Mouse (Mus musculus) heart, postnatal 0 days (tissue): ENCODE measurements around the gene Tapbp. TPM values are rescaled to one million over a fixed set of nuclear protein-coding genes. Genes with fewer than 3 reads are reported as not detected.

ENCODE experiments used
- ATAC-seq: fragments of 200-750 bp; cut with Nextera tagmentation; 2 replicates; pipeline ENCODE4 v1.8.0; 2017; ENCODE audit warnings: low read depth, moderate number of reproducible peaks, moderate library complexity; ENCODE audit not compliant: insufficient read depth
- DNase-seq: peaks from one replicate; pipeline ENCODE4 v3.0.0-alpha.2; 2016; ENCODE audit warnings: low spot score
- H3K27ac ChIP-seq: fragments of 300-500 bp; sonication (generic); 2 replicates; pipeline ENCODE4 v1.5.1; 2014; ENCODE audit warnings: low read depth, mild to moderate bottlenecking
- H3K27me3 ChIP-seq: fragments of 300-500 bp; sonication (generic); 2 replicates; pipeline ENCODE4 v1.6.1; 2014; ENCODE audit warnings: low read length, mixed read lengths; ENCODE audit not compliant: control insufficient read depth, insufficient read depth
- H3K36me3 ChIP-seq: fragments of 300-500 bp; sonication (generic); replicated peaks from 2 replicates; pipeline ENCODE4 v1.6.1; 2014; ENCODE audit warnings: low read length, mixed read lengths; ENCODE audit not compliant: control insufficient read depth, insufficient read depth
- H3K4me1 ChIP-seq: fragments of 300-500 bp; sonication (generic); 2 replicates; pipeline ENCODE4 v1.6.1; 2014; ENCODE audit warnings: antibody characterized with exemption; ENCODE audit not compliant: control insufficient read depth, insufficient read depth
- H3K4me2 ChIP-seq: fragments of 300-500 bp; sonication (generic); 2 replicates; pipeline ENCODE4 v1.6.1; 2014; ENCODE audit warnings: low read depth, mild to moderate bottlenecking, low read length, moderate library complexity
- H3K4me3 ChIP-seq: fragments of 300-500 bp; sonication (generic); 2 replicates; pipeline ENCODE4 v1.5.1; 2014; ENCODE audit warnings: low read depth, low read length
- H3K9ac ChIP-seq: fragments of 300-500 bp; sonication (generic); replicated peaks from 2 replicates; pipeline ENCODE4 v1.6.1; 2014; ENCODE audit warnings: low read depth, low read length, mixed read lengths
- H3K9me3 ChIP-seq: fragments of 300-500 bp; sonication (generic); replicated peaks from 2 replicates; pipeline ENCODE4 v1.6.1; 2016; ENCODE audit warnings: low read length; ENCODE audit not compliant: control insufficient read depth
- CTCF ChIP-seq: IDR thresholded peaks from 2 replicates; pipeline ENCODE4 v1.5.1; 2016; ENCODE audit warnings: antibody characterized with exemption, control low read depth, low read depth
- EP300 ChIP-seq: IDR thresholded peaks from 2 replicates; pipeline ENCODE4 v1.6.1; 2016; ENCODE audit warnings: antibody characterized with exemption, low read depth
- WGBS: fragments of 180-500 bp; shearing (Covaris S2); extraction: QIAGEN DNeasy Blood & Tissue Kit; methylation state at CpG from one replicate; pipeline ENCODE4 v1.1.7; 2014; 5-methylcytosine and 5-hydroxymethylcytosine counted together
- polyA plus RNA-seq: library from polyadenylated mRNA; unstranded; fragments of >200 nt; fragmentation: Nextera tagmentation; extraction: Ambion mirVana; gene quantifications from 2 replicates; pipeline ENCODE4 v1.2.1, GENCODE M21; 2015
- total RNA-seq: library from RNA; depleted of rRNA; stranded (reverse); fragments of >200 nt; gene quantifications from 2 replicates; pipeline ENCODE4 v1.2.3, GENCODE M21; 2014; ENCODE audit warnings: low replicate concordance

The Tapbp gene
- total and polyA plus RNA-seq, 2 experiments from 2014 or later: 51.3 to 84.1 TPM

DNA sequence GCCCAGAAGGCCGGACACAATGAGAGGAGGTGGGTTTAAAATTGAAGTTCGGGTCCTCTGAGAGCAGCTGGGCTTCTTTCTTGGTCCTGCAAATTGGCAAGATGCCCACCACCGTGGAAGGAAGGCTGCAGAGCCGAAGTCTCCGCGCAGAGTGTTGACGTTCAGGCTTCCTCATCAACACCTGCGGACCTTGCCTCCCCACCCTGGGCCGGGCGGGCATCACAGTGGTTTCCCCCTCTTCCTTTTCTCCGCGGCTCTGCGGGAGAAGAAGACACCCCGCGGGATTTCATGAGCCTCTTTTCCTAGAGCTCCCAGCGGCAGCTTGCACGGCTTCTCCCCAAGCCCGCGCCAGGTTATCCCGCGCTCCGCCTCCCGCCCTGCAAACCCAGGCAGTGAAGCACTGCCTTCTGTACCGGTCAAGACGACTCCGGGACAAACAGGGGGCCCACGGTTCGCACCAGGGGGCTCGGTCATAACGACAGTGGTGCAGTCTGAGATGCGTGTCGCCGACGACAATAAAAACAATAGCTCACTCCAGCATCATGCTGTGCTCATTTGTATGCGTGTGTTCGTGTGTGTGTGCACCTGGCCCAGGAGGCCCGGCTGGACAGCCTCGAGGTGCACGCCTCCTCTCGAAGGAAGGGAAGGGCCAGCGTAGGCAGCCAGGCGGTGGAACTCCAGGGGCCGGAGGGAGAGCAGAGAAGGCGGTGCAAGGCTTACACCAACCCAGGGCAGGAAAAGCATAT lies 7.2 kb upstream of the Tapbp start:
- Histone ChIP-seq H3K36me3 (peaks cover 28% of the 10 kb centered on the region), H3K9me3 (no peaks in the 10 kb centered on the region), H3K27me3 (no peaks in the 10 kb centered on the region), H3K27ac (peak overlapping the region; percentile 96), H3K4me3 (peak overlapping the region; percentile 93), H3K4me1 (peaks cover 8% of the 10 kb centered on the region), H3K4me2 (peak overlapping the region; percentile 83), H3K9ac (peak overlapping the region; percentile 58)
- ATAC-seq (peak; percentile 18), DNase-seq (no peak)
- TF ChIP-seq EP300 (no peak), CTCF (no peak)
- 1% methylated on average over 42 of the region's 44 CpGs for WGBS

DNA sequence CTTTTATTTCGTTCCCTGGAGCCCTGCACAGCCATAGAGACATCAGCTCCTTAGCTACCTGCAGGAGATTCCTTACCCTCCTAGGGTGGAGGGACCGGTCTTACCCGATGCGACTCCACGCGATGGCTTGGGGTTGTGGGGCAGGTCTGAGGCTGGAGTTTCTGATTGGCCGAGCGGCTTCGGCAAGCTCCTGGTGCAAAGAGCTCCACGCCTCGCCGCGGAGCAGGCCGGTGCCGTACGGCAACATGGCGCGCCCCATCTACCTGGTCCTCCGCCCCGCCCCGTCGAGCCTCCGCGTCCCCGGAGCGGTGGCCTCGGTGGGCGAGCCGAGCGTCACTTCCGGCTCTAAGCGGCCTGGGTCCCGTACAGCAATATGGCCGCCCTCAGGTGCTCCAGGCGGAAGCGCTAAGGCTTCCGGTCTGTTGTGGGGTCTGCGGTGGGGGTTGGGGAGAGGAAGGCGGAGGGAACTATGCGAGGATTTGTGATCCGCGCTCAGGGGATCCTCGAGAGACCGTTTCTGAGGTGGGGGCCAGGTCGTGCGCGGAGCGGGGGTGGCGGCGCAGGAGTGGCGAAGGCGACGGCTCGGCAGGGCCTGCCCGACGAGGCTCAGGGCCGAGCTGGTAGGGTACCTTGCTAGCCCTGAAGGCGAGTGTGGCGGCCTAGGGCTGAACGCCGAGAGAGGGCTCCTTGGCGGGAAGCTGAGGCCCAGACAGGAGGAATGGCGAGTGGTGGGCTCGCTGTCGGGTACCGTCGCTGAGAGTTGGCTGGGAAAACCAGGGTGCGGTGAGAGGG lies 6.4 kb upstream of the Tapbp start, which contains the start of gene Daxx:
TSS of gene Daxx (plus strand) at position 338 of the 792 bp plus-strand sequence.
- Histone ChIP-seq H3K27me3 (no peaks in the 10 kb centered on the region), H3K4me1 (peaks cover 8% of the 10 kb centered on the region), H3K4me3 (peak within 1 kb of the TSS; percentile 93), H3K36me3 (peaks cover 35% of the 10 kb centered on the region), H3K4me2 (peak within 1 kb of the TSS; percentile 83), H3K9ac (peak within 1 kb of the TSS; percentile 84), H3K9me3 (no peaks in the 10 kb centered on the region), H3K27ac (peak within 1 kb of the TSS; percentile 96)
- under 1% methylated on average over 68 of the region's 68 CpGs for WGBS
- TF ChIP-seq CTCF (no peak), EP300 (peak; percentile 77; the same call in 1 of the 2 replicates)
- peak; percentile 96 for DNase-seq
- ATAC-seq: peak; percentile 97

DNA sequence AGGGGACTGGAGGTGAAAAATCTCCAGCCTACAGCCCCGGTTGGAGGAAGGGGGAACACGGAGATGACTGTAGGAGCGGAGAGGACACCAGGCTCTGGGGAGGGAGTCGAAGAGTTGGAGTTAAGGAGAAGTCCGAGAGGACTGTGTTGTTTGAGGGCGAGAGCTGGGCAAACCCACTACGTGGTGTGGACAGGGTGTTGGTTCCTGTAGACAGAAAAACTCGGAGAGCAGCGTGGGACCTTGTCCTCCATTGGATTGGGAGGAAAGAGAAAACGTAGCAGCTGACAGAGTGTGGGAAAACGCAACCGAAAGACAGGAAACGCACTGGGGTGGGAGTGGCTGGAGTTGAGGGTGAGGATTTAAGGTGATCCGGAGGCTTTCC lies 5.8 kb upstream of the Tapbp start:
- no peak for TF ChIP-seq CTCF
- TF ChIP-seq EP300: no peak
- WGBS: under 1% methylated on average over 14 of the region's 14 CpGs

DNA sequence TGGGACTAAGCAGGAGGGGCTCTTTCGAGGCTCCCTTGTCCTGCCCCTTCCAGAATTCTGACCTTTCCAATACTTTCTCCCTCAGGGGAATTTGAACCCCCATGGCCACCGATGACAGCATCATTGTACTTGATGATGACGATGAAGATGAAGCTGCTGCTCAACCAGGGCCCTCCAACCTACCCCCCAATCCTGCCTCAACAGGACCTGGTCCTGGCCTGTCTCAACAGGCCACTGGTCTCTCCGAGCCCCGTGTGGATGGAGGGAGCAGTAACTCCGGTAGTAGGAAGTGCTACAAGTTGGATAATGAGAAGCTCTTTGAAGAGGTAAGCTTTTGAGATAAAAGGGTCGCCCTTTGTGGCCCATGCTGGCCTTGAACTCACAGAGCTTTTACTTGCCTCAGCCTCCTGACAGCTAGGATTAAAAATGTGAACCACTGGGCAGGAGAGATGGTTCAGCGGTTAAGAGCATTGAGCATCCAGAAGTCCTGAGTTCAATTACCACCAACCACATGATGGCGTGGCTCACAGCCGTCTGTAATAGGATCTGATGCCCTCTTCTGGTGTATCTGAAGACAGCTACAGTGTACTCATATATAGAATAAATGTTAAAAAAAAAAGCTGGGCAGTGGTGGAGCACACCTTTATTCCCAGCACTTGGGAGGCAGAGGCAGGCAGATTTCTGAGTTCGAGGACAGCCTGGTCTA lies 5.2 kb upstream of the Tapbp start:
- 39% methylated on average over 11 of the region's 11 CpGs for WGBS
- no peak for DNase-seq
- Histone ChIP-seq H3K9ac (peak overlapping the region; percentile 84; the same call in 1 of the 2 replicates), H3K36me3 (peaks cover 45% of the 10 kb centered on the region), H3K4me1 (peaks cover 8% of the 10 kb centered on the region), H3K4me2 (peak overlapping the region; percentile 83), H3K27me3 (no peaks in the 10 kb centered on the region), H3K27ac (peak overlapping the region; percentile 96), H3K9me3 (no peaks in the 10 kb centered on the region), H3K4me3 (peak overlapping the region; percentile 93)
- ATAC-seq: no peak
- no peak for TF ChIP-seq CTCF
- TF ChIP-seq EP300: no peak

More for the DNA sequence above, 5.8 kb upstream of the Tapbp start:
- Histone ChIP-seq H3K27me3 (no peaks in the 10 kb centered on the region), H3K4me2 (peak overlapping the region; percentile 83), H3K36me3 (peaks cover 41% of the 10 kb centered on the region), H3K27ac (peak overlapping the region; percentile 96), H3K9ac (peak overlapping the region; percentile 84), H3K9me3 (no peaks in the 10 kb centered on the region), H3K4me1 (peaks cover 8% of the 10 kb centered on the region), H3K4me3 (peak overlapping the region; percentile 93)
- DNase-seq (peak; percentile 21), ATAC-seq (no peak)
